Mouse (Mus musculus) olfactory bulb, adult 2 months (tissue): ENCODE measurements around the gene Wwc2. TPM values are rescaled to one million over a fixed set of nuclear protein-coding genes. Genes with fewer than 3 reads are reported as not detected.

ENCODE experiments used
- H3K27ac ChIP-seq: fragments of 200-500 bp; 2 replicates; pipeline ENCODE4 v1.5.1; 2012; ENCODE audit warnings: low read depth, low read length; ENCODE audit not compliant: insufficient read depth
- H3K4me1 ChIP-seq: fragments of 200-500 bp; 2 replicates; pipeline ENCODE4 v1.6.1; 2012; ENCODE audit warnings: low read length; ENCODE audit not compliant: control insufficient read depth, insufficient read depth
- H3K4me3 ChIP-seq: fragments of 200-500 bp; 2 replicates; pipeline ENCODE4 v1.5.1; 2012; ENCODE audit warnings: mild to moderate bottlenecking, low read depth, low read length, moderate library complexity; ENCODE audit not compliant: insufficient read depth
- CTCF ChIP-seq: fragments of 200-500 bp; IDR thresholded peaks from 2 replicates; pipeline ENCODE4 v1.5.1; 2012; ENCODE audit warnings: low read depth, mild to moderate bottlenecking, low read length, moderate library complexity; ENCODE audit not compliant: insufficient read depth
- POLR2A ChIP-seq: fragments of 200-500 bp; IDR thresholded peaks from 2 replicates; pipeline ENCODE4 v1.6.1; 2012; ENCODE audit warnings: mild to moderate bottlenecking, low read depth, low read length, moderate library complexity; ENCODE audit not compliant: insufficient read depth
- whole genome bisulfite sequencing: fragments of 180-500 bp; shearing (Covaris S2); methylation state at CpG from one replicate; pipeline ENCODE4 v1.1.7; 2018; 5-methylcytosine and 5-hydroxymethylcytosine counted together
- polyA plus RNA-seq: library from polyadenylated mRNA; stranded (reverse); fragments of >200 nt; gene quantifications from 2 replicates; pipeline ENCODE4 v1.2.4, GENCODE M21; 2012; ENCODE audit warnings: low replicate concordance; ENCODE audit not compliant: missing spikeins, insufficient read depth, insufficient read length

Wwc2 gene
- polyA plus RNA-seq, 1 experiment, result not detected

GRCm38 (mm10) chr8:47974963-47975314, 15.8 kb downstream of the Wwc2 start:
- H3K27ac ChIP-seq, result no peak overlapping the region
- H3K4me1 ChIP-seq, result peaks cover 5% of the 10 kb centered on the region
- TF ChIP-seq POLR2A, result no peak
- peak overlapping the region; percentile 33 for H3K4me3 ChIP-seq
- 28% methylated on average over 7 of the region's 7 CpGs for WGBS

DNA sequence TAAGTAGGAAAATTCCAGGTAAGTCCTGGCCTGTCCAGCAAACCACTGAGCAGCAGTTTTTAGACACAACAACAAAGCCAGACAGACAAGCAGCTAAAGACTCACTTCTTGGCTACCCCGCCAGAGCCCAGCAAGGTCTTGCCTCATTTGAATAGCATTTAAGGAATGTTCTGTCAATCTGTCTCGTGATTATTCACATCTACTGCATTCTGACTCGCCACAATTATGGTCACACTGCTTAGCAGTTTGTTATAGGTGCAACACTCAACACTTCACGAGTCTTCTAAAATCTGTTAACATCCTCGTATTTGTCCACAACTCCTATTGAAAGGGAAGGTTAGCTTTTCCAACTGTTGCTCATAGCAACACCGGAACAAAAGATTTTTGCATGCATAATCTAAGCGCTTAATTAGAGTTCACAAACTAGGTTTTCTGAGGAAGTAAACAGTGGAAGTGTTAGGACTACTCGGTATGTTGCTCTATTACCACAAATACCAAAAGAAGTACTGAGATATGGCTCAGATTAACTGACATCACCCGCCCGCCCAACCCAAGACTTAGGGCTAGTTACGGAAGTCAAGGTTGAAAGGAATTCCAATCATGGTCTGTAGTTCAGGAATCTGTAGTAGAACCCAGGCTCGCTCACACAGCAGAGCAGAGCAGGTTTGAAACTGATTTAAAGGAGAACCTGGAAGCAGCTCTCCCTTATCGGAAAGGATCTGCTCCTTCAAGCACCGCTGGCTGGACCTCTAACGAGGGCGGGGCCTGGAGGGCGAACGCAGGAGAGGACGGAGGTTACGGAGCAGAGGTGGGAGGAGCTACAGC, 16.4 kb downstream of the Wwc2 start:
- no peak for TF ChIP-seq POLR2A
- TF ChIP-seq CTCF, result no peak

DNA sequence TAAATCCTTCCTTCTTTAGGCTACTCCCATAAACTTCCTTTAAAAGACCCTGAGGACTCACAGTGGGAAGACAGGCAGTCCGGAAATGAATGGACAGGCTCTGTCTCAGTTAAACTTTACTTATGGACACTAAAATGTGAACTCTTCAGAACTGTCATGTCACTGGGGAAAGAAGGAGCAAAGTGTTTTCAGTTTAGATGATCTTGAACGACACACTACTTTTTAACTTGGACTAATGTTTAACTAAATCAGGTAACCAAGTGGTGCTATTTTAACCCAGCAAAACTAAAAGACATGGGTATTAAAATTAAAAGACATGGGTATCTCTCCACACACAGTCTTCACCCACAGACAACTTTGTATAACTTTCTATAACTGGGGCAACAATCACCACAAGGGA, 19.6 kb downstream of the Wwc2 start:
- WGBS, result 90% methylated on average over 2 of the region's 2 CpGs
- H3K4me1 ChIP-seq, result peaks cover 14% of the 10 kb centered on the region
- TF ChIP-seq CTCF, result no peak
- no peak for TF ChIP-seq POLR2A
- H3K4me3 ChIP-seq, result no peak overlapping the region
- no peak overlapping the region for H3K27ac ChIP-seq

More for the DNA sequence above, 16.4 kb downstream of the Wwc2 start:
- 21% methylated on average over 20 of the region's 20 CpGs for WGBS
- peaks cover 5% of the 10 kb centered on the region for H3K4me1 ChIP-seq
- no peak overlapping the region for H3K27ac ChIP-seq
- H3K4me3 ChIP-seq, result peak overlapping the region; percentile 33

DNA sequence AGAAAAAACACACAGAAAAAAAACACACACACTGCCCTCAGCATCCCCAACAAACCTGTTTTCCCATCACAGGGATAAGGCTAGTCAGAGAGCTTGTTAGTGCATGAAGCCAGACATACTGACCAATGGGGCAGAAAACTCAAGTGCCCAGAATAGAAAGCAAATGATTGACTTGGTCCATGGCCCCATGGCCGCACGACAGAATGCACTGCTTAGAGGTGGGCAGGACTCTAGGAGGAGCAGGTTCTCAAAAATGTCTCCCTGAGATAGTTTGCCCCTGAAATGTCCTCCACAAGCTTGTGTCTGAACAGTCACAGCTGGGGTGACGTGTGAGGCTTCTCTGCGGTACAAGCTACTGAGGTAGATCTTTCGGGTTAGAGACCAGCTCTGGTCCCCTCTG, 20.1 kb downstream of the Wwc2 start:
- H3K4me1 ChIP-seq, result peaks cover 14% of the 10 kb centered on the region
- 83% methylated on average over 5 of the region's 5 CpGs for WGBS
- TF ChIP-seq POLR2A (no peak), CTCF (no peak)
- H3K27ac ChIP-seq, result no peak overlapping the region
- no peak overlapping the region for H3K4me3 ChIP-seq

DNA sequence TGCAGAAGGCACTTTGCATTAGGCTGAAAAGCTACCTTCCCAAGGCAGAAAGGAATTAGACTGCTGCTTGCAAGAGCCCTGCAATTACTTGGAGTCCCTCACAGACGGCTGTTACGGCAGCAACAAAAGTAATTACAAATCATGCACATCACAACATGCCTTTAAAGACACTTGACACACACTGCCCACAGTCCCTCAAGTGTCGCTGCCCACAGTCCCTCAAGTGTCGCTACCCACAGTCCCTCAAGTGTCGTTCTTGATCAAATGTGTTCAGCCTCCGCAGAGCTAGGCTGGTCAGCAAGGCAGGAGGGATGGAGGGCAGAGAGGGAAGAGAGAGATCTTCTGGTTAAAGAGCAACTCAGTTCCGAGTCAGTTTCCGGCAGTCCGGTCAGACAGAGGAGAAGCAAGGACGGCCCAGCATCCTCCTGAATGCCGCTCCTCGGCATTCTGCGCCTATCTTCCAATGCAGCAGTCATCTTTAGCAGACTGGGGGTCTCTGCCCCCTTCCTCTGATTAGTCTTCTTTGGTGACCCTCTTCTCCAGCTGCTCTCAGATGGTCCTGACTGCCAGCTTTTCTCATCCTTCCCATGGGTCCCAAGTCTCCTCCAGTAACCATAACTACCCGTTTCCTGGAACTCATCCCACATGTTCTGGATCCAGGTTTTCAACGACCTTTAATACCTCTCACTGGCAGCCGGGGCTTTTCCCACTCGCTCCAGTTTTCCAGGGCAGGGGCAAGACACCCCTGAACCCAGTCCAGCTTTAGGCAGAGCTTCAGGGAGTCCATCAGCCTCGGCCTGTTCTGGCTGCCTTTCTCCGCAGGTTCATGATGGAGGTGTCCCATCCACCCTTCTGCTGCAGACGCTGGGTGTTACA, 23.4 kb downstream of the Wwc2 start:
- TF ChIP-seq CTCF, result no peak
- TF ChIP-seq POLR2A, result no peak
- H3K27ac ChIP-seq, result no peak overlapping the region
- peaks cover 11% of the 10 kb centered on the region for H3K4me1 ChIP-seq
- no peak overlapping the region for H3K4me3 ChIP-seq
- 62% methylated on average over 20 of the region's 20 CpGs for WGBS

GRCm38 (mm10) chr8:47962484-47962883, 28.2 kb downstream of the Wwc2 start:
- WGBS, result 82% methylated on average over 4 of the region's 4 CpGs
- H3K4me1 ChIP-seq, result peaks cover 7% of the 10 kb centered on the region
- no peak for TF ChIP-seq POLR2A
- TF ChIP-seq CTCF, result no peak
- H3K27ac ChIP-seq, result no peak overlapping the region
- no peak overlapping the region for H3K4me3 ChIP-seq

DNA sequence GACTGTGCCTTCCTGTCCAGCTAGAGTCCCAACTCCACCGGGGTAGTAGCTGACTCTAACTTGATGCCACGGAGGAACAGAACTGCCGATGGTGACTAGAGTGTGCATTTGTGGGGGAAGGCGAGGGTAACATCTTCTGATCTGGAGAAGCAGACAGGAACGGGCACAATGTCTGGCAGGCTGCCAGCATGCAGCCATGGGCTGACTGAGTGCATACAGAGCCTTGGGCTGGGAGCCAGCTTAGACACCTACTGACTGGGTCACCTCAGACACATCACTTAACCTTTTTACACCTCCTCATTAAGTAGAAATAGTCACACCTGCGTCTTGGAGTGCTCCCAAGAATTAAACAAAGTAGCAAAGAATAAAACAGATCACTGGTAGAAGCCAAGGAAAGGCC, 28.7 kb downstream of the Wwc2 start:
- TF ChIP-seq CTCF, result no peak
- TF ChIP-seq POLR2A, result no peak
- no peak overlapping the region for H3K27ac ChIP-seq
- H3K4me1 ChIP-seq, result peaks cover 2% of the 10 kb centered on the region
- WGBS, result 63% methylated on average over 6 of the region's 6 CpGs
- H3K4me3 ChIP-seq, result no peak overlapping the region

- Histone ChIP-seq H3K27ac (no peak overlapping the region), H3K4me1 (no peaks in the 10 kb centered on the region), H3K4me3 (no peak overlapping the region)
- 94% methylated on average over 4 of the region's 4 CpGs for WGBS
- TF ChIP-seq POLR2A (no peak), CTCF (no peak)
Observed at GRCm38 (mm10) chr8:47957560-47957959, 33.2 kb downstream of the Wwc2 start.

DNA sequence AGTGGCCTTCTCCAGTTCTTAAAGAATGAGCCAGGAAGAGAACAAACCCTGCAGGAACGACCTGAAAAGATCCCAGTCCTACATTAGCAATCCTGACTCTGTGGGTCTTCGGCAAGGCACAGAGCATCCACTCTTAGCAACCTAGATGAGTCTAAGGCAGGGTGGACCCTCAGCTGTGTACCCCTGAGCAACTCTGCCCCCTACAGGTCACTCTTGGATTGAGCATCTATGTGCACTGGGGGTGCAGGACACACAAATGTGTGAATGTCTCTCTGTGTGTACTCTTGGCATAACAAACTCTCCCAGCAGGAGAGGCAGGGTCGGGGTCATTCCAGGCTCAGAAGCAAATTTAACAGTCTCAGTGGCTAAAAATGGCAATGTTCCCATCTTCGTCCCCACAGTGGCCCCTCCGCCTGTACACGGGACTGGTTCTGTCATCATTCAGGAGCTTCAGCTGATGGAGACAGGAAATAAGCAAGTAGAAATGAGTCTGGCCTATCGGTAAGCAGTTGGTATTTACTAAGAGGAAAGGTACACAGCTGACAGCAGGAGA, 39.3 kb downstream of the Wwc2 start:
- H3K4me1 ChIP-seq, result peaks cover 2% of the 10 kb centered on the region; the same call in 1 of the 2 replicates
- H3K4me3 ChIP-seq, result no peak overlapping the region
- H3K27ac ChIP-seq, result no peak overlapping the region
- whole genome bisulfite sequencing, result 71% methylated on average over 7 of the region's 7 CpGs
- TF ChIP-seq CTCF (no peak), POLR2A (no peak)
